Mouse (Mus musculus): ENCODE data around the gene Slc22a30. TPM values are rescaled to one million over a fixed set of nuclear protein-coding genes. Genes with fewer than 3 reads are reported as not detected.
"Not testable (repeated sequence)": the region's sequence is repeated elsewhere in the genome, so short reads cannot be mapped to it uniquely, and the experiment has no call there.

Gene Slc22a30
- not detected for total RNA-seq (2021)
- long read RNA-seq, experiment 1, result 0 reads
- long read RNA-seq, experiment 2, result 0 reads

DNA sequence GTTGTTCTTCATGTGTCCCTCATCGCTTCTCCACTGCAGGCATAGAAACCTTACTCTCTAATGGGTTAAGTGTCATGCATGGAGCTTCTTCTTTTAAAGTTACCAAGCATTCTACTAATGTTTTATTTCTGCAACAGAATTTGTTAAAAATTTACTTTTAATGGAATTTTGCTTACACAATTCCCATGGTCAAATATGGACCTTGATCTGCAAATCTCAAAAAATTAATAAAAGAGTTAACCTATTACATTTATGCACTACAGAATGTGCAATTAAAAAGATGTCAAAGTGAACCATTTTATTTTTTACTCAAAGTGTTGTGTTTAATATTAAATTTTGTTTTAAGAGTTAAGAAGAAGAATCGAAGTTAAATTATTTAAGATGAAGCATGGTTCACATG lies at the start of gene Slc22a30:
Gene Slc22a30, minus strand, starts transcription at position 101 of the 400 bp plus-strand sequence.
- DNase-seq (ENCODE audit: low spot score in 2 of 2), result not testable (repeated sequence)

DNA sequence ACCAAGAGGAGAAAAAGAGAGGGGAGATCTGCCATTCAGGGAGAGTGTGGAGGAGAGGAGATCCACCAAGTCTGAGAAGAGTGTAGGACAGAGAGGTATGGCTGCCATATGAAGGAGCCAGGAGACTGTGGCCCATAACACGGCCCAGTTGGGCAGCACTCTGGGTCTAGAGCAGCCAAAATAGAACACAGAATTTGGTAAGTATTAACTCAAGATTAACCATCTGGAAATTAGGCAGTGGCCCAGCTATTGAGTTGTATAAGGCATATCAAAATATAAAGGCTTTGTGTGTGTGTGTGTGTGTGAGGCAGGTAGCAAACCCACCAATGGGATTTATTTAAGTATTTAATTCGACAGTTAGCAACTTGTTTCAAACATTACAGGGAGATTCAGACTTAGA lies 43.4 kb upstream of the Slc22a30 start:
- DNase-seq (ENCODE audit: low spot score in 2 of 2), result no peak

DNA sequence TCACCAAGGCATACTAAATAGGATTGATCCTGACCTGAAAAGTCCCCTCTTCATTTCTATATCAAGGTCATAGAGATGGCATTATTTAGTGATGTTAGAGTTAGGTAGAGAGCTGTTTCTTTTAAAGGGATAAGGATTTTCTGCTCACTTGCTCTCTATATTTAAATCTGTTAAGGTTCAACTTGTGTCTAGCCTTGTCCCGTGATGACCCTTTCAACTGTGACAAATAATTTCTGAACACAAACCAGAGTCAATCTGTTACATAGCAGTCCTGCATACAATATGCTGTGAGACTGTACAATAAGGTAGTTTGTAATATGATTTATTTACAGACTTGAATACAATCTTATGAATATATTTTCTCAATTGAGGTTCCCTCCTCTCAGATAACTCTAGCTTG lies 42.6 kb upstream of the Slc22a30 start:
- DNase-seq (ENCODE audit: low spot score in 2 of 2), result no peak

DNA sequence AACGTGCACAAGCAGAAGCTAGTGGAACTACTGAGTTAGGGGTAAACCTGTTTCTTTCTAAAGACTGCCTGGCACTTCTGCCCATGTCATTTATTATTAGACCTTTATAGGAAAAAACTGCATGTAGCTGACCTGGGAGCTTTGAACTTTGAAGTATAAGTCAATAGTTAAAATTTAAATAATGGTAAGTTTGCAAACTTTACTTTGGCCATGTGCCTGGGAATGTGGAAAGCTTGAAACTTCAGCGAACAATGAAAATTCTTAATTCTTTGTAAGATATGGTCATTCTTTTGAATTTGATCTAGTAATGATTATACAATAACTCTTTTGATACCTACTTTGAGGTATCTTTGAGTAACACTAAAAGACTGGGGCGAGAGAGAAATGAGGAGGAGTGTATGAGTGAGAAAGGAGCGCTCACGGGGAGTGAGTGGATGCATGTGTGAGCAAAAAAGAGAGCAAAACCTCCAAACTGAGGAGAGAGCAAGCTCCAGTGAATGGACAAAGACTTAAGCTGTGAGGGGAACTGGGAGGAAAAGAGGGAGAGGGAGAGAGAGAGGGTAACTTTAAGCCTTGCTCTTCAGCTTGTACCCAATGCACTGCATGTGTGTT lies 26.2 kb upstream of the Slc22a30 start:
- DNase-seq (ENCODE audit: low spot score in 2 of 2), result no peak

DNA sequence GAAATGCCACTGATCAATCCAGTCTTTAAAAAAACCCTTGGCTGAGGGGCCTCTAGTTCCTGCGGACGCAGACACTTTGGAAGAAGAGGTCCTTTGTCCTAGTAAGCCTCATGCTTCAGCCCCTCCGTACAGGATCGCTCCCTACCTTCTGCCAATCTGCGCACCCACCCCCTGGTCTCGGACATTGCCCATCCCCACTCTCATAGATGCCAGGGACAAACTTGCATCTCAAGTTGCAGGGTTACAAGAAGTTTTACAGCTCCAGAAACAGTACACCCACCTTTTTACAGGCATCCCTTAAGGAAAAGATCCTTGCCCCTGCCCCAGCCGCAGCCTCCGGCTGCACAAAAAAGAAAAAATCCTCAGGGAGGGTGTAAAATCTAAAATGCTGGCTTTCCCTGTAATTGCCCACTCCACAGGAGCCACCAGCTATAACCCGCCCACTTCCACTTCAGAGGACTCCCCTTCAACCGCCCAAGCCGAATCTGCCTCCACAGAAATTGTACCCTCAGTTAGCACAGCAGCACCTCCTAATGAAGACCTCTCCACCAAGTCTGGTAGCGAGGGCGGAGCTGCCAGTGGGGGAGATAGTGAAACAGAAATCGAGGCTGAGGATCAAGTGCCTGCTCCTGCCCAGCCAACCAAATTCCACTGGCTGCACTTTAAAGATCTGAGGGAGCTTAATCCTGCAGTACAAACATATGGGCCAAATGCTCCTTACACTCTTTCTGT lies 2.5 kb upstream of the Slc22a30 start:
- DNase-seq (ENCODE audit: low spot score in 2 of 2), result not testable (repeated sequence)

Other genes starting within 250 kb of the Slc22a30 start
- not detected for gene Slc22a29, start 186.2 kb downstream of the Slc22a30 start, total RNA-seq (2021)
- gene Slc22a8, start 186.1 kb upstream of the Slc22a30 start, total RNA-seq (2021), result 10 to 100 TPM; 17.9 to 18.8 TPM
- 1 to 10 TPM; 1.6 to 3.3 TPM for gene Slc22a6, start 212.9 kb upstream of the Slc22a30 start, total RNA-seq (2021)